ENCODE assay signal across 14 mouse cellular contexts in genomic region chr7:134014733-134015132, GRCm38 (mm10).
DNase-seq lines count a peak whose midpoint lies in the region; ATAC-seq and TF ChIP-seq lines count a peak whose summit lies in the region.
"Had no signal": no experiment of that assay in that cellular context is flagged by ENCODE, and none has a peak within 500 bp of the region (broad histone marks: within the 10 kb centered on the region; RNA-seq: fewer than 3 reads in every experiment).

No protein-coding gene starts in this region.

- WGBS in lung, embryonic 14.5 days = 56% methylated on average over 7 of the region's 7 CpGs
- 11% methylated on average over 7 of the region's 7 CpGs for WGBS in forebrain, embryonic 14.5 days
- 61% methylated on average over 7 of the region's 7 CpGs for WGBS in heart, embryonic 10.5 days

- peak; percentile 25 to 60 for DNase-seq in cerebellum, postnatal 10 days
- no peak for DNase-seq in cerebellum, adult 9-11 months
- DNase-seq in lung, embryonic 14.5 days = peak; percentile 21
- no peak for DNase-seq in lung, postnatal 14 days
- DNase-seq in brain, embryonic 14.5 days (ENCODE audit: low read depth) = peak; percentile 73
- peak; percentile 48 for DNase-seq in forebrain, embryonic 14.5 days (ENCODE audit: low spot score)
- DNase-seq in adipocyte (ENCODE audit: low spot score) = no peak
- DNase-seq in heart, embryonic 10.5 days (ENCODE audit: low spot score) = no peak
- DNase-seq: gastrocnemius, postnatal 36 days; kidney, postnatal 4 days; lung, adult 2 months; midbrain, embryonic 14.5 days; spleen, adult 18-20 months had no signal

- no peak for TF ChIP-seq CTCF in lung, embryonic 14.5 days (IDR thresholded peaks at IDR 0.05; ENCODE audit: low read depth)
- no peak for TF ChIP-seq CTCF in brain, embryonic 14.5 days (IDR thresholded peaks at IDR 0.05; ENCODE audit: borderline replicate concordance, extremely low read depth, insufficient read depth, insufficient read length)

- H3K4me3 ChIP-seq in lung, embryonic 14.5 days (ENCODE audit: low read depth, low read length) = no peak overlapping the region
- no peak overlapping the region for H3K4me3 ChIP-seq in forebrain, embryonic 14.5 days (ENCODE audit: low read depth, low read length)
- no peak overlapping the region for H3K4me3 ChIP-seq in heart, embryonic 10.5 days
- H3K4me3 ChIP-seq: limb, embryonic 12.5 days had no signal

- H3K9ac ChIP-seq in lung, embryonic 14.5 days = no peak overlapping the region
- 0 out of 2 replicates have a peak overlapping the region, but pooled peaks have one; percentile 8 for H3K9ac ChIP-seq in forebrain, embryonic 14.5 days (ENCODE audit: low read length)
- H3K9ac ChIP-seq: limb, embryonic 12.5 days had no signal

- no peaks in the 10 kb centered on the region for H3K27me3 ChIP-seq in lung, embryonic 14.5 days (ENCODE audit: insufficient read depth, low read length)
- H3K27me3 ChIP-seq in forebrain, embryonic 14.5 days (replicated peaks; ENCODE audit: control insufficient read depth, insufficient read depth, low read length) = no peaks in the 10 kb centered on the region
- no peaks in the 10 kb centered on the region for H3K27me3 ChIP-seq in heart, embryonic 10.5 days (ENCODE audit: insufficient read depth, poor library complexity, severe bottlenecking)
- H3K27me3 ChIP-seq: limb, embryonic 12.5 days had no signal

- H3K27ac ChIP-seq in lung, embryonic 14.5 days (ENCODE audit: low read depth) = peak overlapping the region; percentile 42; the same call in 1 of the 2 replicates
- H3K27ac ChIP-seq in forebrain, embryonic 14.5 days (ENCODE audit: low read depth, low read length) = peak overlapping the region; percentile 44; the same call in 1 of the 2 replicates
- H3K27ac ChIP-seq in heart, embryonic 10.5 days = no peak overlapping the region
- H3K27ac ChIP-seq: limb, embryonic 12.5 days had no signal

- H3K36me3 ChIP-seq in lung, embryonic 14.5 days (ENCODE audit: insufficient read depth) = no peaks in the 10 kb centered on the region
- no peaks in the 10 kb centered on the region for H3K36me3 ChIP-seq in forebrain, embryonic 14.5 days (ENCODE audit: control insufficient read depth, insufficient read depth, low read length)
- H3K36me3 ChIP-seq in heart, embryonic 10.5 days = no peaks in the 10 kb centered on the region
- H3K36me3 ChIP-seq: limb, embryonic 12.5 days had no signal

- no peak for TF ChIP-seq POLR2A in brain, embryonic 14.5 days (IDR thresholded peaks at IDR 0.05; ENCODE audit: borderline replicate concordance, extremely low read depth, insufficient read depth, insufficient read length, poor library complexity, severe bottlenecking)

- no peak; the same call in 1 of the 2 replicates for ATAC-seq in lung, embryonic 14.5 days (ENCODE audit: insufficient read depth)
- ATAC-seq in forebrain, embryonic 14.5 days = peak; percentile 71; the same call in 1 of the 2 replicates

- H3K4me2 ChIP-seq in lung, embryonic 14.5 days = no peak overlapping the region
- no peak overlapping the region for H3K4me2 ChIP-seq in forebrain, embryonic 14.5 days (ENCODE audit: low read length)
- H3K4me2 ChIP-seq: limb, embryonic 12.5 days had no signal

- no peaks in the 10 kb centered on the region for H3K9me3 ChIP-seq in lung, embryonic 14.5 days (ENCODE audit: low read depth, low read length)
- no peaks in the 10 kb centered on the region for H3K9me3 ChIP-seq in forebrain, embryonic 14.5 days (replicated peaks; ENCODE audit: control insufficient read depth, low read length)
- no peaks in the 10 kb centered on the region for H3K9me3 ChIP-seq in heart, embryonic 10.5 days
- H3K9me3 ChIP-seq: limb, embryonic 12.5 days had no signal

- H3K4me1 ChIP-seq in lung, embryonic 14.5 days (ENCODE audit: insufficient read depth) = no peaks in the 10 kb centered on the region; the same call in 1 of the 2 replicates
- no peaks in the 10 kb centered on the region; the same call in 1 of the 2 replicates for H3K4me1 ChIP-seq in forebrain, embryonic 14.5 days (ENCODE audit: control insufficient read depth, insufficient read depth, low read length)
- peaks cover 8% of the 10 kb centered on the region; the same call in 1 of the 2 replicates for H3K4me1 ChIP-seq in heart, embryonic 10.5 days

Comparison
In these comparisons a context has a peak if more than half of its experiments do, and no peak if none do; other contexts are left out.
1. DNase-seq: peak in cerebellum, postnatal 10 days (2 of 2), lung, embryonic 14.5 days (single experiment), brain, embryonic 14.5 days (single experiment) and forebrain, embryonic 14.5 days (single experiment); none in cerebellum, adult 9-11 months (single experiment), lung, postnatal 14 days (single experiment), adipocyte (single experiment) and heart, embryonic 10.5 days (single experiment).